Mouse (Mus musculus) kidney, adult 2 months (tissue): Measurements from ENCODE around the gene Galr3.

Experiments
- CTCF ChIP-seq: fragments of 200-500 bp; conservative IDR thresholded peaks from 2 replicates; pipeline ENCODE4 v1.5.1; 2011; ENCODE audit warnings: low read depth, mild to moderate bottlenecking, control low read depth, low read length, moderate library complexity, mixed read lengths; ENCODE audit not compliant: insufficient read depth, insufficient read length
- POLR2A ChIP-seq: fragments of 200-500 bp; IDR thresholded peaks from one replicate; pipeline ENCODE4 v1.6.1; 2011; ENCODE audit warnings: low read depth, low read length, control low read depth

- TF ChIP-seq CTCF (no peak), POLR2A (no peak)
These were observed 42.1 kb upstream of the Galr3 start for GRCm38 (mm10) chr15:78999586-78999985.
